Mouse (Mus musculus) neural tube, embryonic 14.5 days (tissue): ENCODE measurements around the gene Gtsf2. TPM values are rescaled to one million over a fixed set of nuclear protein-coding genes. Genes with fewer than 3 reads are reported as not detected.
"Not testable (repeated sequence)": the region's sequence is repeated elsewhere in the genome, so short reads cannot be mapped to it uniquely, and the experiment has no call there.

Experiments
- ATAC-seq: fragments of 200-750 bp; cut with Nextera tagmentation; 2 replicates; pipeline ENCODE4 v1.8.0; 2017; ENCODE audit warnings: low read depth, mild to moderate bottlenecking, moderate TSS enrichment, moderate library complexity
- H3K27ac ChIP-seq: fragments of 300-500 bp; sonication (generic); 2 replicates; pipeline ENCODE4 v1.5.1; 2014; ENCODE audit warnings: low read depth, mild to moderate bottlenecking, control low read depth, low read length, moderate library complexity, mixed read lengths
- H3K27me3 ChIP-seq: fragments of 300-500 bp; sonication (generic); 2 replicates; pipeline ENCODE4 v1.6.1; 2014; ENCODE audit warnings: low read length; ENCODE audit not compliant: control insufficient read depth, insufficient read depth
- H3K36me3 ChIP-seq: fragments of 300-500 bp; sonication (generic); 2 replicates; pipeline ENCODE4 v1.6.1; 2014; ENCODE audit warnings: low read length, mixed read lengths; ENCODE audit not compliant: control insufficient read depth, insufficient read depth
- H3K4me1 ChIP-seq: fragments of 300-500 bp; sonication (generic); 2 replicates; pipeline ENCODE4 v1.6.1; 2014; ENCODE audit warnings: low read length; ENCODE audit not compliant: control insufficient read depth, insufficient read depth
- H3K4me2 ChIP-seq: fragments of 300-500 bp; sonication (generic); 2 replicates; pipeline ENCODE4 v1.6.1; 2014; ENCODE audit warnings: mild to moderate bottlenecking, low read depth, low read length, control low read depth
- H3K4me3 ChIP-seq: fragments of 300-500 bp; sonication (generic); 2 replicates; pipeline ENCODE4 v1.5.1; 2014; ENCODE audit warnings: low read depth, low read length, control low read depth, mixed read lengths
- H3K9ac ChIP-seq: fragments of 300-500 bp; sonication (generic); replicated peaks from 2 replicates; pipeline ENCODE4 v1.6.1; 2014; ENCODE audit warnings: low read depth, mild to moderate bottlenecking, control low read depth, low read length, mixed read lengths
- H3K9me3 ChIP-seq: fragments of 300-500 bp; sonication (generic); 2 replicates; pipeline ENCODE4 v1.6.1; 2016; ENCODE audit warnings: low read length; ENCODE audit not compliant: control insufficient read depth
- WGBS: fragments of 180-500 bp; shearing (Covaris S2); extraction: QIAGEN DNeasy Blood & Tissue Kit; methylation state at CpG from one replicate; pipeline ENCODE4 v1.1.7; 2014; 5-methylcytosine and 5-hydroxymethylcytosine counted together
- polyA plus RNA-seq: library from polyadenylated mRNA; unstranded; fragments of >200 nt; fragmentation: Nextera tagmentation; extraction: Ambion mirVana; gene quantifications from 2 replicates; pipeline ENCODE4 v1.2.1, GENCODE M21; 2014

Gtsf2 gene
- polyA plus RNA-seq, 1 experiment from 2014 or later = not detected

DNA sequence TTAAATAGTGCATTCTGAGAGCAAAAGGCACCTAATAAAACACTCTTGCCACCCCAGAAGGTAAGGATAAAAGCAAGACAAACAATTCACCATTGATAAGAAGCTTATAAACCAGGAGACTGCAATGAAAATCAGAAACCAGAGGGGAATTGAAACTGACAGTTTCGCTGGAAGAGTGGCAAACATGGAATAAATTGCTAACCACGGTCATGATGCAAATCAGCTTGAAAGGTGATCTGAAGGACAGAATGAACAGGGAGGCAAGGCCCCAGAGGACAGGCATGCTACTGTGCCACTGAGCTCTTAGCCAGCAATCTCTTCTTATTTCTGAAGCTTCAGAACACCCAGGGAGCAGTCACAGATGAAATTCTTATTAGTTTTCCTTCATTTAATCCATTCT lies 21.3 kb downstream of the Gtsf2 start:
- no peak for ATAC-seq
- H3K4me1 ChIP-seq = no peaks in the 10 kb centered on the region
- no peaks in the 10 kb centered on the region for H3K27me3 ChIP-seq
- H3K9ac ChIP-seq = no peak overlapping the region
- 50% methylated on average over 2 of the region's 2 CpGs for WGBS
- H3K9me3 ChIP-seq = no peaks in the 10 kb centered on the region
- no peak overlapping the region for H3K4me3 ChIP-seq
- no peak overlapping the region for H3K27ac ChIP-seq
- H3K4me2 ChIP-seq = no peak overlapping the region
- H3K36me3 ChIP-seq = no peaks in the 10 kb centered on the region

DNA sequence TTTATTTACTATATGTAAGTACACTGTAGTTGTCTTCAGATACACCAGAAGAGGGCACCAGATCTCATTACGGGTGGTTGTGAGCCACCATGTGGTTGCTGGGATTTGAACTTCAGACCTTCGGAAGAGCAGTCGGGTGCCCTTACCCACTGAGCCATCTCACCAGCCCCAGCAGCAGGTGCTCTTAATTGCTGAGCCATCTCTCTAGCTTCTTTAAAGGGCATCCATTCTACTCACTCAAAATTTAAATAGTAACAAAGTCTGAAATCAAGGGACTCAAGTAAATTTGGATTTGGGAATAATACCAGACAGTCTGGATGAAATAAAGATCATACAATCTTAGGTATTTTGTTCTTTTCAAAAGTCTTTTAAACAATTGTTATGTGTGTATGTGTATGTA lies 42.7 kb downstream of the Gtsf2 start:
- H3K27me3 ChIP-seq, H3K36me3 ChIP-seq, H3K27ac ChIP-seq, H3K4me3 ChIP-seq, H3K4me2 ChIP-seq, H3K4me1 ChIP-seq, H3K9ac ChIP-seq, ATAC-seq, H3K9me3 ChIP-seq: not testable (repeated sequence)
- WGBS = 88% methylated on average over 2 of the region's 3 CpGs

DNA sequence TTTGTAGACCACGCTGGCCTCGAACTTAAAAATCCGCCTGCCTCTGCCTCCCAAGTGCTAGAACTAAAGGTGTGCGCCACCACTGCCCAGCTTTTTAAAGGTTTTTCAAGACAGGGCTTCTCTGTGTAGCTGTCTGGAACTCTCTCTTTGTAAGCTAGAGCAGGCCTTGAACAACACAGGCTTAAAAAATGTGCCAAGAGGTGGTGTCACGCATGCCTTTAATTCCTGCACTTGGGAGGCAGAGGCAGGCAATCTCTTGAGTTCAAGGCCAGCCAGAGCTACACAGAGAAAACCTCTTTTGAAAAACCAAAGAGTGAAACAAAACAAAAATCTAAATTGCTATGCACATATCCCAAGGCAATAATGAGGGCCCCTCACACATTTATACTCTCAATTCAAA lies 46.9 kb downstream of the Gtsf2 start:
- no peaks in the 10 kb centered on the region for H3K27me3 ChIP-seq
- ATAC-seq = no peak
- no peak overlapping the region for H3K27ac ChIP-seq
- H3K36me3 ChIP-seq = no peaks in the 10 kb centered on the region
- H3K4me1 ChIP-seq = no peaks in the 10 kb centered on the region
- H3K9ac ChIP-seq = no peak overlapping the region
- H3K4me3 ChIP-seq = no peak overlapping the region
- H3K4me2 ChIP-seq = no peak overlapping the region
- H3K9me3 ChIP-seq = no peaks in the 10 kb centered on the region
- 94% methylated on average over 5 of the region's 5 CpGs for WGBS

DNA sequence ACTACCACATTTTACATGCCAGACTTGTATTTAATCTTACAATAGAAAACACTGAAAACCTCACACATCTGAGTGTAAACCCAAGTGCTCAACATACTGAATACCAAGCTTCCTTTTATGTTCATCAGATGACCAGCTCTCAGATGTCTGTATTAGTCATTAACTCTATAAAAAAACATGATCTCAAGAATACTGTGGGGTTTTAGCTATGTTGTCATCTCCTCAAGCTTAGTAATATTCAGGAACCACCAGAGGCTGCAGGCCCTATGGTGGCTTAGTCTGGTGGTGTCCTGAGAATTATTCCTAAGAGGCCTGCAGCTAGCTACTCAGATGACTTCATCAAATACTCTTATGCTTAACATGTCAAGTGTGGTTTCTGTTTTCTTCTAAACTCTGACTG lies 54.7 kb downstream of the Gtsf2 start:
- ATAC-seq = no peak
- H3K9me3 ChIP-seq = no peaks in the 10 kb centered on the region
- no peak overlapping the region for H3K27ac ChIP-seq
- no peak overlapping the region for H3K4me3 ChIP-seq
- H3K9ac ChIP-seq = no peak overlapping the region
- H3K36me3 ChIP-seq = no peaks in the 10 kb centered on the region
- no peaks in the 10 kb centered on the region for H3K27me3 ChIP-seq
- H3K4me1 ChIP-seq = no peaks in the 10 kb centered on the region
- no peak overlapping the region for H3K4me2 ChIP-seq

Other genes starting within 250 kb of the Gtsf2 start
- gene Cbx5, start 208.7 kb downstream of the Gtsf2 start, polyA plus RNA-seq = 132 and 143 TPM in 2 replicates
- gene Hnrnpa1, start 208.0 kb downstream of the Gtsf2 start, polyA plus RNA-seq = 635 and 713 TPM in 2 replicates
- gene Nfe2, start 190.1 kb downstream of the Gtsf2 start, polyA plus RNA-seq = 1.9 and 2.0 TPM in 2 replicates
- gene Copz1, start 175.8 kb downstream of the Gtsf2 start, polyA plus RNA-seq = 195 and 216 TPM in 2 replicates
- gene Gpr84, start 137.9 kb downstream of the Gtsf2 start, polyA plus RNA-seq = 0.35 and 0.40 TPM in 2 replicates
- 19.2 and 20.7 TPM in 2 replicates for gene Zfp385a, start 108.4 kb downstream of the Gtsf2 start, polyA plus RNA-seq
- 3.8 and 7.4 TPM in 2 replicates for gene Itga5, start 81.7 kb downstream of the Gtsf2 start, polyA plus RNA-seq
- gene Gtsf1, start 18.0 kb downstream of the Gtsf2 start, polyA plus RNA-seq = not detected in 2 replicates
- 1.5 and 2.0 TPM in 2 replicates for gene Nckap1l, start 5.3 kb upstream of the Gtsf2 start, polyA plus RNA-seq
- gene Pde1b, start 54.6 kb upstream of the Gtsf2 start, polyA plus RNA-seq = 99.0 and 99.6 TPM in 2 replicates
- gene Ppp1r1a, start 89.5 kb upstream of the Gtsf2 start, polyA plus RNA-seq = 98.6 and 110 TPM in 2 replicates
- gene Glycam1, start 116.6 kb upstream of the Gtsf2 start, polyA plus RNA-seq = not detected in 2 replicates